Mouse (Mus musculus): Measurements from ENCODE around the gene Gsto2. TPM values are rescaled to one million over a fixed set of nuclear protein-coding genes. Genes with fewer than 3 reads are reported as not detected.

Gsto2 gene
- polyA plus RNA-seq, 1 experiment: 8.8 TPM

DNA sequence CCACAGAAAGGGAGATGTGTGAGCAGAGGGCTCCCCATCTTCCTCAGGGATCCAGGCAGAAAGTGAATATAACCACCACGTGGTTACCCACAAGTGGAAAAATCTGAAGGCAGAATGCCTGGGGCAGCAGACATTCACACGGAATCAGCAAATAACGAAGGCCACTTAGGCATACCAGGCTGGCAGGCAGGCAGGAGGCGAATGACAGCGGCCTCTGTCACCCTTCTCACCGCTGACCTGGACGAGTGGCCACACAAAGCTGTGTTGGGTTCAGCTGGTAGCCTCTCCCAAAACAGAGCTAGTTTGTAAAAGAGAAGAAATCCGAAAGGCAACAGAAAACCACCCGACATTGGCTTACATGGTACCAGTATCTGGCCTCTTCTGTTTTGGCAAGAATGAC lies 52.7 kb downstream of the Gsto2 start:
- Histone ChIP-seq H3K27ac (replicated peaks; ENCODE audit: low read depth, low read length) (peak overlapping the region; percentile 27; the same call in 1 of the 2 replicates), H3K4me1 (ENCODE audit: control insufficient read depth, insufficient read depth, insufficient read length, low read length) (peaks cover 5% of the 10 kb centered on the region), H3K4me3 (ENCODE audit: insufficient read depth, low read depth, low read length) (peak overlapping the region; percentile 89)

DNA sequence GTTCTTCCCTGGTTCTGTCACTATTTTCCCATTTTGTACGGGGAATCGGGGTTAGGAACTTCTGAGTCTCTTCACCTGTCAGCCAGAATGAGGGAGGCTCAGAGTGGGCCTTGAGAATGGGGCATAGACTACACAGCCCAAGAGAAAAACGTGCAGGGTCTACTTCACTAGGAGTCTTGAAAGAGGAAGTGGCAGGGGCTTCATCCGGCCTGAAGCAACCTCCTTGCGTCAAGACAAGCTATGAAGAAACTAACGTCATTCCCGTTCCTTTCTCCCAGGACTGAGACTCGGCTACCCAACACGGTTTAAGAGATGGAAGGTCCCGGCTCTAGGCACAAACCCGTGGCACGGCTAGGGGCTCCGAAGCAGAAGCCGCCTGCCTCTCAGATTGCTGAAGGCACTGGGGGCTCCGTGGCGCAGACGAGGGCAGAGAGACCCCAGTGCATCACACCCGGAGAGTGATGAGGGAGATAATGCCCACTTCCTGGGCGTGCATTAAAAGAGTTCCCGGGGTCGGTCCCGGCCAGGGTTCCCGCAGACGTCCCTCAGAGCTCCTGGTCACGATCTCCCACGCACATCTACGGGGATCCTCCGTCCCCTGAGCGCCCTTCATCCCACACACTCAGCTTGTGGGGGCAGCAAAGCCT lies 53.2 kb downstream of the Gsto2 start:
- peaks cover 5% of the 10 kb centered on the region for H3K4me1 ChIP-seq (ENCODE audit: control insufficient read depth, insufficient read depth, insufficient read length, low read length)
- H3K27ac ChIP-seq (replicated peaks; ENCODE audit: low read depth, low read length): peak overlapping the region; percentile 74
- peak overlapping the region; percentile 89 for H3K4me3 ChIP-seq (ENCODE audit: insufficient read depth, low read depth, low read length)

DNA sequence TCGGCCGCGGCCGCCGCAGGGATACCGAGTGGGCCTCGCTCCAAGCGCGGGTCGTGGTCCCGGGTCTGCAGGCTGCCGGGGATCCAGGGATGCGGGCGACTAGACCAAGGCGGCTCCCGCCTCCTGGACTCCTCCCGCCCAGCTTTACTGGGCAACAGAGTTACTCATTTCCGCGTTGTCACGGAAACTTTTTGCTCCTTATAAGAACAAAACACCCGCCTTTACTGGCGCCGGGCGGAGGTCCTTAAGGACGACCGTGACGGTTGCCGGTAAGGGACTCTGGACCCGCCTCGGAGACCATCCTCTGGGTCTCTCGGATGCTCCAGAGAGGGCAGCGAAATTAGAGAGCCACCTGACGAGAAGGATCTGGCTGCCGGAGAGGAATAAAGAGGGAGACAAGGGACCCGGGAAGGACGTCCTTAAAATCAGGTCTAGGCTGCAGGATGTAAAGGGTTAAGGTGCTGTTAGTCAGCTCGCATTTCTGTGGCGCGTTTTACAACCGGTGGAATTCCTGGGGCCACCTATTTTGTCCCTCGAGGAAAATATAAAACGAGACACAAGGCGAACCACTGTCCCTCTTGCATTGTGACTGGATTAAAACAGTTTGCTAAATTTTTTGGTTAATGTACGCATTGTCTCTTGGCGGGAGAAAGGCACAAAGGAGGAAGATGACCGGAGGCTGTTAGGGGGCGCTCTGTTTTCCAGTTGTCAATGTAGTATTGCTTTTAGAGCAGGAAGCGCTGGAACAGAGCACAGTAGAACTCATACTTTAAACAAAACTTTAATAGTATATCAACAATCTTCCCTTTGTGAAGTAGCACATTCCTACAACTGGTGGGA lies 54.0 kb downstream of the Gsto2 start, which contains the start of the genes Cfap43 and Itprip:
Cfap43 (minus strand) TSS at position 162 of the 840 bp plus-strand sequence.
Itprip (minus strand) TSS at position 174 of the 840 bp plus-strand sequence.
- peak within 1 kb of the TSS; percentile 89 for H3K4me3 ChIP-seq (ENCODE audit: insufficient read depth, low read depth, low read length)
- peak within 1 kb of the TSS; percentile 93 for H3K27ac ChIP-seq (replicated peaks; ENCODE audit: low read depth, low read length)
- H3K4me1 ChIP-seq (ENCODE audit: control insufficient read depth, insufficient read depth, insufficient read length, low read length): peaks cover 5% of the 10 kb centered on the region

DNA sequence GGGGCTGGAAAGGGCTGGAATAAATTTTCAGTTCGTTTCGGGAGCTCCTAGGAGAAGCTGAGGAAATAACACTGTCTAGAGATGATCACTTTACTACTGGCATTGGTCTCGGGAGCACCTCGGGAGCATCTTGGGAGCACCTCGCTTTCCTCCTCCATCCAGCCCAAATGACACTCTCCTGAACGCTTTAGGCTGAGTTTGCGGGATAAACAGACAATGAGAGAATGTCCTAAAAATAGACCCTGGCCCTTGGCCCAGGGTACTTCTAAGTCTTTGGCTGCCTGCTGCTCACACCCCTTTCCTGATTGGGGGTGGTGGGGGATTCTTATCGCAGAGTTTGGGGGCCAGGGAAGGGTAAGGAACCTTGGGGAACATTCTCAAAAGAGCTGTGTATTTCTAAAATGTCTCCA lies 54.6 kb downstream of the Gsto2 start:
- peak overlapping the region; percentile 89 for H3K4me3 ChIP-seq (ENCODE audit: insufficient read depth, low read depth, low read length)

GRCm38 (mm10) chr19:47925819-47926218 lies 60.5 kb downstream of the Gsto2 start:
- Histone ChIP-seq H3K4me1 (ENCODE audit: control insufficient read depth, insufficient read depth, insufficient read length, low read length) (peaks cover 7% of the 10 kb centered on the region; the same call in 1 of the 2 replicates), H3K27ac (replicated peaks; ENCODE audit: low read depth, low read length) (peak overlapping the region; percentile 27; the same call in 1 of the 2 replicates), H3K4me3 (ENCODE audit: insufficient read depth, low read depth, low read length) (no peak overlapping the region)

More for the DNA sequence above, 54.6 kb downstream of the Gsto2 start:
- peak overlapping the region; percentile 93 for H3K27ac ChIP-seq (replicated peaks; ENCODE audit: low read depth, low read length)
- peaks cover 5% of the 10 kb centered on the region for H3K4me1 ChIP-seq (ENCODE audit: control insufficient read depth, insufficient read depth, insufficient read length, low read length)

DNA sequence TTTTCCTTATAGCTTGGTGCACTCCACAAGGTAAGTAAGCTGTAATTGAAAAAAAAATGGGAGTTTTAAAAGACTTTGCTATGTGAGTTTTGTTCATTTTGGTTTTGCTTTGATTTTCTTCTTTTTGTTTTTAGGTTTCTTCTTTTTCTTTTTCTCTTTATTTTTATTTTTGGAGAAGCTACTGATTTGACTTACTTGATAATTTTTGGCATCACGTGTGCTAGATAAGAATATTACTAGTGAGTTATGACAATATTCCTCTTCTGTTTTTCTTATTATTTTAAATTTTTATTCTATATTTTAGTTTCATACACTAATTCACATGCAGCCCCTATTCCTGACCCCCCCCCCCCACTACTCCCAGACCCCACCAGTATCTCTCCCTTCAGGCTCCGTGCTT lies 61.7 kb downstream of the Gsto2 start:
- Histone ChIP-seq H3K4me3 (ENCODE audit: insufficient read depth, low read depth, low read length) (no peak overlapping the region), H3K4me1 (ENCODE audit: control insufficient read depth, insufficient read depth, insufficient read length, low read length) (peaks cover 7% of the 10 kb centered on the region; the same call in 1 of the 2 replicates), H3K27ac (replicated peaks; ENCODE audit: low read depth, low read length) (no peak overlapping the region)

GRCm38 (mm10) chr19:47929043-47929442 lies 63.7 kb downstream of the Gsto2 start:
- H3K27ac ChIP-seq (replicated peaks; ENCODE audit: low read depth, low read length): no peak overlapping the region
- no peak overlapping the region for H3K4me3 ChIP-seq (ENCODE audit: insufficient read depth, low read depth, low read length)
- peaks cover 7% of the 10 kb centered on the region; the same call in 1 of the 2 replicates for H3K4me1 ChIP-seq (ENCODE audit: control insufficient read depth, insufficient read depth, insufficient read length, low read length)

GRCm38 (mm10) chr19:47931982-47932638 lies 66.8 kb downstream of the Gsto2 start:
- Histone ChIP-seq H3K4me1 (ENCODE audit: control insufficient read depth, insufficient read depth, insufficient read length, low read length) (no peaks in the 10 kb centered on the region), H3K27ac (replicated peaks; ENCODE audit: low read depth, low read length) (no peak overlapping the region), H3K4me3 (ENCODE audit: insufficient read depth, low read depth, low read length) (no peak overlapping the region)

GRCm38 (mm10) chr19:47934146-47934545 lies 68.8 kb downstream of the Gsto2 start:
- Histone ChIP-seq H3K4me1 (ENCODE audit: control insufficient read depth, insufficient read depth, insufficient read length, low read length) (no peaks in the 10 kb centered on the region), H3K4me3 (ENCODE audit: insufficient read depth, low read depth, low read length) (no peak overlapping the region), H3K27ac (replicated peaks; ENCODE audit: low read depth, low read length) (no peak overlapping the region)

- H3K27ac ChIP-seq (replicated peaks; ENCODE audit: low read depth, low read length): no peak overlapping the region
- H3K4me3 ChIP-seq (ENCODE audit: insufficient read depth, low read depth, low read length): no peak overlapping the region
- H3K4me1 ChIP-seq (ENCODE audit: control insufficient read depth, insufficient read depth, insufficient read length, low read length): no peaks in the 10 kb centered on the region
These were observed 69.4 kb downstream of the Gsto2 start for GRCm38 (mm10) chr19:47934636-47935238.

- H3K27ac ChIP-seq (replicated peaks; ENCODE audit: low read depth, low read length): no peak overlapping the region
- no peak overlapping the region for H3K4me3 ChIP-seq (ENCODE audit: insufficient read depth, low read depth, low read length)
- H3K4me1 ChIP-seq (ENCODE audit: control insufficient read depth, insufficient read depth, insufficient read length, low read length): no peaks in the 10 kb centered on the region
These were observed 70.2 kb downstream of the Gsto2 start for GRCm38 (mm10) chr19:47935530-47935929.

Other genes starting within 250 kb of the Gsto2 start
- not detected in 2 replicates for gene Col17a1, start 173.4 kb upstream of the Gsto2 start, polyA plus RNA-seq (2012; ENCODE audit: insufficient read depth, insufficient read length, missing spikeins)
- 67.7 and 69.4 TPM in 2 replicates for gene Sfr1, start 133.9 kb upstream of the Gsto2 start, polyA plus RNA-seq (2012; ENCODE audit: insufficient read depth, insufficient read length, missing spikeins)
- gene Gsto1, start 10.6 kb upstream of the Gsto2 start, polyA plus RNA-seq (2012; ENCODE audit: insufficient read depth, insufficient read length, missing spikeins): 148 and 196 TPM in 2 replicates
- not detected in 2 replicates for gene Cfap43, start 53.8 kb downstream of the Gsto2 start, polyA plus RNA-seq (2012; ENCODE audit: insufficient read depth, insufficient read length, missing spikeins)
- 0.42 and 1.6 TPM in 2 replicates for gene Itprip, start 53.8 kb downstream of the Gsto2 start, polyA plus RNA-seq (2012; ENCODE audit: insufficient read depth, insufficient read length, missing spikeins)
- not detected in 2 replicates for gene Cfap58, start 72.1 kb downstream of the Gsto2 start, polyA plus RNA-seq (2012; ENCODE audit: insufficient read depth, insufficient read length, missing spikeins)